Mouse (Mus musculus) liver, postnatal 0 days (tissue): ENCODE data around the gene Adamtsl3.

Source experiments
- CTCF ChIP-seq: sonication (generic); IDR thresholded peaks from 2 replicates; pipeline ENCODE4 v1.5.1; 2016; ENCODE audit warnings: antibody characterized with exemption, low read depth
- EP300 ChIP-seq: IDR thresholded peaks from 2 replicates; pipeline ENCODE4 v1.6.1; 2016; ENCODE audit warnings: antibody characterized with exemption, low read depth, mild to moderate bottlenecking

DNA sequence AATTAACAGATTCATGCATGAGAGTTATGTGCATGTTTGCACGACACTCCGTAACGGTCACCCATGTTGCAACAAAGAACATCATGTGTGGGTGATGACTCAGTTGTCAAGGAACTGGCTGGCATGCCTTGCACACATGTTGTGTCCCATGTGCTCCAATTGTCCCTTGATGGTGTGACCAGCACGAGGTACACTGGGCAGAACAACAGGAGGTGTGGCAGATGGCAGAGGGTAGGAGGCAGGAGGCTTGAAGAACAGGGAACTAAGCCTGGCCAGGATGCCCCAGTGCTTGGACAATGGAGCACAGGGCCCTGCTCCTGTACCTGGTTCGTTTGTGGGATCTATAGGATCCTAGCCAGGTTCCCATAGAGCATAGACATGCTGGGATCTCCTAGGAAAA, 31.0 kb downstream of the Adamtsl3 start:
- TF ChIP-seq CTCF (no peak), EP300 (no peak)
